Mouse (Mus musculus) heart, postnatal 0 days (tissue): ENCODE results near the gene Fam189a1. TPM values are rescaled to one million over a fixed set of nuclear protein-coding genes. Genes with fewer than 3 reads are reported as not detected.
A peak's percentile ranks its signal among the peaks of the same experiment; 100 is the strongest.

Experiments
- ATAC-seq: fragments of 200-750 bp; cut with Nextera tagmentation; 2 replicates; pipeline ENCODE4 v1.8.0; 2017; ENCODE audit warnings: low read depth, moderate number of reproducible peaks, moderate library complexity; ENCODE audit not compliant: insufficient read depth
- DNase-seq: peaks from one replicate; pipeline ENCODE4 v3.0.0-alpha.2; 2016; ENCODE audit warnings: low spot score
- H3K27ac ChIP-seq: fragments of 300-500 bp; sonication (generic); 2 replicates; pipeline ENCODE4 v1.5.1; 2014; ENCODE audit warnings: low read depth, mild to moderate bottlenecking
- H3K27me3 ChIP-seq: fragments of 300-500 bp; sonication (generic); 2 replicates; pipeline ENCODE4 v1.6.1; 2014; ENCODE audit warnings: low read length, mixed read lengths; ENCODE audit not compliant: control insufficient read depth, insufficient read depth
- H3K36me3 ChIP-seq: fragments of 300-500 bp; sonication (generic); replicated peaks from 2 replicates; pipeline ENCODE4 v1.6.1; 2014; ENCODE audit warnings: low read length, mixed read lengths; ENCODE audit not compliant: control insufficient read depth, insufficient read depth
- H3K4me1 ChIP-seq: fragments of 300-500 bp; sonication (generic); 2 replicates; pipeline ENCODE4 v1.6.1; 2014; ENCODE audit warnings: antibody characterized with exemption; ENCODE audit not compliant: control insufficient read depth, insufficient read depth
- H3K4me2 ChIP-seq: fragments of 300-500 bp; sonication (generic); 2 replicates; pipeline ENCODE4 v1.6.1; 2014; ENCODE audit warnings: low read depth, mild to moderate bottlenecking, low read length, moderate library complexity
- H3K4me3 ChIP-seq: fragments of 300-500 bp; sonication (generic); 2 replicates; pipeline ENCODE4 v1.5.1; 2014; ENCODE audit warnings: low read depth, low read length
- H3K9ac ChIP-seq: fragments of 300-500 bp; sonication (generic); replicated peaks from 2 replicates; pipeline ENCODE4 v1.6.1; 2014; ENCODE audit warnings: low read depth, low read length, mixed read lengths
- H3K9me3 ChIP-seq: fragments of 300-500 bp; sonication (generic); replicated peaks from 2 replicates; pipeline ENCODE4 v1.6.1; 2016; ENCODE audit warnings: low read length; ENCODE audit not compliant: control insufficient read depth
- CTCF ChIP-seq: IDR thresholded peaks from 2 replicates; pipeline ENCODE4 v1.5.1; 2016; ENCODE audit warnings: antibody characterized with exemption, control low read depth, low read depth
- EP300 ChIP-seq: IDR thresholded peaks from 2 replicates; pipeline ENCODE4 v1.6.1; 2016; ENCODE audit warnings: antibody characterized with exemption, low read depth
- WGBS: fragments of 180-500 bp; shearing (Covaris S2); extraction: QIAGEN DNeasy Blood & Tissue Kit; methylation state at CpG from one replicate; pipeline ENCODE4 v1.1.7; 2014; 5-methylcytosine and 5-hydroxymethylcytosine counted together
- polyA plus RNA-seq: library from polyadenylated mRNA; unstranded; fragments of >200 nt; fragmentation: Nextera tagmentation; extraction: Ambion mirVana; gene quantifications from 2 replicates; pipeline ENCODE4 v1.2.1, GENCODE M21; 2015
- total RNA-seq: library from RNA; depleted of rRNA; stranded (reverse); fragments of >200 nt; gene quantifications from 2 replicates; pipeline ENCODE4 v1.2.3, GENCODE M21; 2014; ENCODE audit warnings: low replicate concordance

Gene Fam189a1
- total and polyA plus RNA-seq, 2 experiments from 2014 or later, result 0.11 to 0.42 TPM

GRCm38 (mm10) chr7:65101661-65102060 lies 54.7 kb downstream of the Fam189a1 start:
- 34% methylated on average over 2 of the region's 2 CpGs for WGBS
- Histone ChIP-seq H3K27me3 (no peaks in the 10 kb centered on the region), H3K4me1 (no peaks in the 10 kb centered on the region), H3K27ac (no peak overlapping the region), H3K9me3 (no peaks in the 10 kb centered on the region), H3K4me3 (no peak overlapping the region), H3K4me2 (no peak overlapping the region), H3K9ac (no peak overlapping the region), H3K36me3 (no peaks in the 10 kb centered on the region)
- no peak for ATAC-seq
- TF ChIP-seq CTCF, result no peak
- no peak for TF ChIP-seq EP300
- no peak for DNase-seq

GRCm38 (mm10) chr7:65097708-65098107 lies 58.7 kb downstream of the Fam189a1 start:
- no peak overlapping the region for H3K9ac ChIP-seq
- no peak overlapping the region for H3K27ac ChIP-seq
- TF ChIP-seq CTCF (no peak), EP300 (no peak)
- peak; percentile 18 for DNase-seq
- 29% methylated on average over 14 of the region's 14 CpGs for WGBS
- H3K9me3 ChIP-seq, result no peaks in the 10 kb centered on the region
- ATAC-seq, result no peak
- no peaks in the 10 kb centered on the region for H3K27me3 ChIP-seq
- peak overlapping the region; percentile 54 for H3K4me2 ChIP-seq
- peak overlapping the region; percentile 17 for H3K4me3 ChIP-seq
- no peaks in the 10 kb centered on the region for H3K4me1 ChIP-seq
- no peaks in the 10 kb centered on the region for H3K36me3 ChIP-seq

GRCm38 (mm10) chr7:65095631-65096107 lies 60.7 kb downstream of the Fam189a1 start:
- no peak overlapping the region for H3K4me3 ChIP-seq
- TF ChIP-seq CTCF (no peak), EP300 (no peak)
- no peaks in the 10 kb centered on the region for H3K36me3 ChIP-seq
- peak; percentile 19 for DNase-seq
- no peak overlapping the region for H3K27ac ChIP-seq
- no peaks in the 10 kb centered on the region for H3K27me3 ChIP-seq
- 28% methylated on average over 5 of the region's 5 CpGs for WGBS
- ATAC-seq, result peak; percentile 85
- H3K9me3 ChIP-seq, result no peaks in the 10 kb centered on the region
- no peak overlapping the region for H3K9ac ChIP-seq
- no peak overlapping the region for H3K4me2 ChIP-seq
- no peaks in the 10 kb centered on the region for H3K4me1 ChIP-seq

GRCm38 (mm10) chr7:65093314-65093713 lies 63.1 kb downstream of the Fam189a1 start:
- Histone ChIP-seq H3K27me3 (no peaks in the 10 kb centered on the region), H3K9me3 (no peaks in the 10 kb centered on the region), H3K4me2 (no peak overlapping the region), H3K4me1 (no peaks in the 10 kb centered on the region), H3K36me3 (no peaks in the 10 kb centered on the region), H3K4me3 (no peak overlapping the region), H3K27ac (no peak overlapping the region), H3K9ac (no peak overlapping the region)
- 70% methylated on average over 4 of the region's 4 CpGs for WGBS
- TF ChIP-seq EP300 (no peak), CTCF (no peak)
- ATAC-seq (no peak), DNase-seq (no peak)

GRCm38 (mm10) chr7:65091486-65091885 lies 64.9 kb downstream of the Fam189a1 start:
- H3K9ac ChIP-seq, result no peak overlapping the region
- no peaks in the 10 kb centered on the region for H3K36me3 ChIP-seq
- H3K27me3 ChIP-seq, result no peaks in the 10 kb centered on the region
- H3K4me3 ChIP-seq, result no peak overlapping the region
- no peaks in the 10 kb centered on the region for H3K9me3 ChIP-seq
- ATAC-seq (no peak), DNase-seq (no peak)
- no peak overlapping the region for H3K27ac ChIP-seq
- TF ChIP-seq EP300 (no peak), CTCF (no peak)
- H3K4me1 ChIP-seq, result no peaks in the 10 kb centered on the region
- 76% methylated on average over 4 of the region's 4 CpGs for WGBS
- H3K4me2 ChIP-seq, result no peak overlapping the region

- WGBS, result 58% methylated on average over 6 of the region's 6 CpGs
- no peak for DNase-seq
Measured at GRCm38 (mm10) chr7:65085972-65086371, 70.4 kb downstream of the Fam189a1 start.

More at GRCm38 (mm10) chr7:65085972-65086371, 70.4 kb downstream of the Fam189a1 start:
- Histone ChIP-seq H3K4me2 (no peak overlapping the region), H3K4me3 (no peak overlapping the region), H3K27me3 (no peaks in the 10 kb centered on the region), H3K9ac (no peak overlapping the region), H3K36me3 (no peaks in the 10 kb centered on the region), H3K9me3 (no peaks in the 10 kb centered on the region), H3K4me1 (0 out of 2 replicates have a peak, but pooled peaks cover 5% of the 10 kb centered on the region), H3K27ac (no peak overlapping the region)
- TF ChIP-seq CTCF, result no peak
- no peak for TF ChIP-seq EP300
- ATAC-seq, result no peak
